Mouse (Mus musculus) limb, embryonic 14.5 days (tissue): ENCODE measurements around the gene Olfr1414. TPM values are rescaled to one million over a fixed set of nuclear protein-coding genes. Genes with fewer than 3 reads are reported as not detected.

Experiments used
- ATAC-seq: fragments of 200-750 bp; cut with Nextera tagmentation; 2 replicates; pipeline ENCODE4 v1.8.0; 2017; ENCODE audit warnings: low read depth, moderate number of reproducible peaks, moderate TSS enrichment; ENCODE audit not compliant: low FRiP score
- DNase-seq: peaks from one replicate; pipeline ENCODE4 v3.0.0-alpha.2; 2015; ENCODE audit warnings: low spot score
- H3K27ac ChIP-seq: fragments of 300-500 bp; sonication (generic); replicated peaks from 2 replicates; pipeline ENCODE4 v1.5.1; 2014; ENCODE audit warnings: low read depth, mild to moderate bottlenecking, low read length, moderate library complexity, mixed read lengths
- H3K27me3 ChIP-seq: fragments of 300-500 bp; sonication (generic); 2 replicates; pipeline ENCODE4 v1.6.1; 2014; ENCODE audit warnings: low read length, mixed read lengths; ENCODE audit not compliant: control insufficient read depth, insufficient read depth
- H3K36me3 ChIP-seq: fragments of 300-500 bp; sonication (generic); 2 replicates; pipeline ENCODE4 v1.6.1; 2014; ENCODE audit warnings: mild to moderate bottlenecking, low read length, moderate library complexity, mixed read lengths; ENCODE audit not compliant: control insufficient read depth, insufficient read depth
- H3K4me1 ChIP-seq: fragments of 300-500 bp; sonication (generic); 2 replicates; pipeline ENCODE4 v1.6.1; 2014; ENCODE audit warnings: antibody characterized with exemption, low read length, mixed read lengths; ENCODE audit not compliant: control insufficient read depth, insufficient read depth
- H3K4me2 ChIP-seq: fragments of 300-500 bp; sonication (generic); replicated peaks from 2 replicates; pipeline ENCODE4 v1.6.1; 2014; ENCODE audit warnings: low read depth, mild to moderate bottlenecking, low read length, moderate library complexity; ENCODE audit not compliant: severe bottlenecking
- H3K4me3 ChIP-seq: fragments of 300-500 bp; sonication (generic); replicated peaks from 2 replicates; pipeline ENCODE4 v1.5.1; 2014; ENCODE audit warnings: low read length
- H3K9ac ChIP-seq: fragments of 300-500 bp; sonication (generic); 2 replicates; pipeline ENCODE4 v1.6.1; 2014; ENCODE audit warnings: mild to moderate bottlenecking, low read depth, low read length, moderate library complexity; ENCODE audit not compliant: severe bottlenecking
- H3K9me3 ChIP-seq: fragments of 300-500 bp; sonication (generic); 2 replicates; pipeline ENCODE4 v1.6.1; 2016; ENCODE audit warnings: low read length; ENCODE audit not compliant: control insufficient read depth
- POLR2A ChIP-seq: fragments of 200-500 bp; IDR thresholded peaks from 2 replicates; pipeline ENCODE4 v1.8.0; 2012; ENCODE audit warnings: inconsistent platforms, mild to moderate bottlenecking, moderate library complexity, borderline replicate concordance; ENCODE audit not compliant: insufficient read depth, insufficient read length; ENCODE audit errors: extremely low read depth
- WGBS: fragments of 180-500 bp; shearing (Covaris S2); extraction: QIAGEN DNeasy Blood & Tissue Kit; methylation state at CpG from one replicate; pipeline ENCODE4 v1.1.7; 2014; 5-methylcytosine and 5-hydroxymethylcytosine counted together
- microRNA-seq: library from miRNA; unstranded; fragments of <30 nt; microRNA quantifications from one replicate; pipeline ENCODE4, GENCODE M21; 2016
- polyA plus RNA-seq, 2 experiments: library from polyadenylated mRNA; depleted of rRNA in 1 of 2; stranded (reverse) in 1 of 2; unstranded in 1 of 2; fragments of >200 nt; fragmentation: Nextera tagmentation in 1 of 2; extraction: Ambion mirVana in 1 of 2; gene quantifications; 2 replicates each; pipeline versions ENCODE4 v1.2.1 to v1.2.3; 2012 to 2014

Gene Olfr1414
- polyA plus RNA-seq, 2 experiments, result not detected

DNA sequence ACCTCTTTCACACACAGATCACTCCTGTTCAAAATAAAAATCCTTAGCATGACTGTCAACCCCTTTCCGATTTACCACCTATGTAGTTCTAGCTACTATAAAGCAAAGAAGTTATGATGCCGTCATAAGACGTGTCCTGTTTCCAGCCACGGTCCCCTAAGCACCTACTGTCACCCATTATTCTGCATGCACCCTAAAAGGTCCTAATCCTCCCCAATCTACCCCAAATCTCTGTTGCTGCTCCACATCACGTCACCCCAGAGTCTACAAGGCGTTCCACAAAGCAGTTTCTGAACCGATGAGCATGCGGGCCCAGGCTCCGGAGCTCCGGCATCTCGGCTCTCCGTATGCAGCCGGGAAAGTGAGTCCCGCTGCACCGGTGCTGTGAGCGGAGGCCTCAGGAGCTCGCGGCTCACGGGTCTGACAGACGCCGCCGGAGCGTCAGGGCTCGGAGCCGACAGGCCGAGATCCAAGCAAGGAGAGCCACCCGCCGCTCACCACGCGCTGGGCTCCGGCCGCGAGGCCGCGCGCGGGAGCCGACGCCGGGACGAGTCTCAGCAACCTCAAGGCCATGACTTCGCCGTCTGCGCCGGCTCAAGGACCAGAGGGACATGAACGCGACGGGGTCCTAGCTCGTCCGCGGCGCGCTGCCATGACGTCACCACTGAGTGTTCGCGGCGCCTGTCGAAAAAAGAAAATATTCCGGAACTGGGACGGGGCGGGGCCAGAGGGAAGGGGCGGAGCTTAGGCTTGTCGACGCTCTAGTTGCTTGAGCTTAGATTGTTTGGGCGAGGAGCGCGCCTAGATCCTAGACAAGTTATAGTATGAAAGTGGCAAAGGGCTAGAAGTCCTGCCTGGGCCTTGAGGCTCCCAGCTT, 45.1 kb downstream of the Olfr1414 start, which contains the start of gene Ndufa10:
Ndufa10 (minus strand) TSS at position 696 of the 877 bp plus-strand sequence.
- peak within 1 kb of the TSS; percentile 93 for H3K4me2 ChIP-seq
- WGBS, result 1% methylated on average over 56 of the region's 67 CpGs
- H3K9me3 ChIP-seq, result no peaks in the 10 kb centered on the region
- TF ChIP-seq POLR2A, result peak; percentile 26; the same call in 1 of the 2 replicates
- H3K27me3 ChIP-seq, result no peaks in the 10 kb centered on the region
- peaks cover 7% of the 10 kb centered on the region for H3K4me1 ChIP-seq
- peak; percentile 93 for ATAC-seq
- peak within 1 kb of the TSS; percentile 74 for H3K27ac ChIP-seq
- peak within 1 kb of the TSS; percentile 96 for H3K9ac ChIP-seq
- peak within 1 kb of the TSS; percentile 72 for H3K4me3 ChIP-seq
- DNase-seq, result peak; percentile 94
- H3K36me3 ChIP-seq, result peaks cover 25% of the 10 kb centered on the region

DNA sequence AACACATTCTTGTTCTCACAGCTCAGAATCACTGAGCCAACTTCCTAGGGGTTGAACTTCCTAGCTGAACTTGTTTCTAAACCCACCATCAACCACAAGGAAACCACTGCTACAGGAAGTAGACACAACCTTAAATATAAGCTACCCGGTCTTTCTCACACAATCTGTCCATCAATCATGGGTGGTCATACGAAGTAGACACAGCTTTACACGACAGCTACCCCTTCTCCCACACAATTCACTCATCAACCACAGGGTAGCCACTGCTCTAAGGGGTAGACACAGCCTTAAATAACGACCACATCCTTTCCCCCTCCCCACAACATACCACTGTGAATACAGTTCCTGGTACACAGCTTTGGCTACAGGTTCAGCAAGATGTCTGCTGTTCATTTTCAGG, 49.6 kb downstream of the Olfr1414 start:
- ATAC-seq (no peak), DNase-seq (no peak)
- Histone ChIP-seq H3K4me1 (peaks cover 4% of the 10 kb centered on the region), H3K4me3 (no peak overlapping the region), H3K27me3 (no peaks in the 10 kb centered on the region), H3K27ac (no peak overlapping the region), H3K9me3 (no peaks in the 10 kb centered on the region), H3K4me2 (no peak overlapping the region), H3K36me3 (peaks cover 70% of the 10 kb centered on the region), H3K9ac (no peak overlapping the region)
- TF ChIP-seq POLR2A, result no peak
- WGBS, result 85% methylated on average over 4 of the region's 4 CpGs

- H3K4me1 ChIP-seq, result no peaks in the 10 kb centered on the region
- no peak for TF ChIP-seq POLR2A
- 93% methylated on average over 6 of the region's 6 CpGs for WGBS
- no peaks in the 10 kb centered on the region for H3K27me3 ChIP-seq
- no peaks in the 10 kb centered on the region for H3K9me3 ChIP-seq
- ATAC-seq (no peak), DNase-seq (no peak)
- peaks cover 88% of the 10 kb centered on the region for H3K36me3 ChIP-seq
- H3K4me3 ChIP-seq, result no peak overlapping the region
- H3K4me2 ChIP-seq, result no peak overlapping the region
- H3K9ac ChIP-seq, result no peak overlapping the region
- H3K27ac ChIP-seq, result no peak overlapping the region
Measured at GRCm38 (mm10) chr1:92458416-92458815, 60.0 kb downstream of the Olfr1414 start.

GRCm38 (mm10) chr1:92457758-92458157, 60.7 kb downstream of the Olfr1414 start:
- no peaks in the 10 kb centered on the region for H3K4me1 ChIP-seq
- DNase-seq, result no peak
- no peak overlapping the region for H3K9ac ChIP-seq
- no peak overlapping the region for H3K4me3 ChIP-seq
- no peak overlapping the region for H3K27ac ChIP-seq
- no peak for TF ChIP-seq POLR2A
- peaks cover 89% of the 10 kb centered on the region for H3K36me3 ChIP-seq
- H3K27me3 ChIP-seq, result no peaks in the 10 kb centered on the region
- no peaks in the 10 kb centered on the region for H3K9me3 ChIP-seq
- no peak overlapping the region for H3K4me2 ChIP-seq
- ATAC-seq, result no peak

Small RNA genes lying within 50 kb of the gene (microRNA-seq; reads per million reads assigned to microRNA genes)
- 1.4 reads per million for gene Mir6900

Other genes with a start within 250 kb of the Olfr1414 start
- gene Ndufa10, start 44.8 kb downstream of the Olfr1414 start, polyA plus RNA-seq (2012; rRNA removed), result 99.4 and 110 TPM in 2 replicates
- gene Ndufa10, start 44.8 kb downstream of the Olfr1414 start, polyA plus RNA-seq (2014; fragmentation: Nextera tagmentation; extraction: Ambion mirVana), result 270 and 271 TPM in 2 replicates
- not detected in 2 replicates for gene Olfr1416, start 33.5 kb downstream of the Olfr1414 start, polyA plus RNA-seq (2012; rRNA removed)
- gene Olfr1416, start 33.5 kb downstream of the Olfr1414 start, polyA plus RNA-seq (2014; fragmentation: Nextera tagmentation; extraction: Ambion mirVana), result not detected in 2 replicates
- gene Olfr1415, start 22.6 kb downstream of the Olfr1414 start, polyA plus RNA-seq (2012; rRNA removed), result not detected in 2 replicates
- gene Olfr1415, start 22.6 kb downstream of the Olfr1414 start, polyA plus RNA-seq (2014; fragmentation: Nextera tagmentation; extraction: Ambion mirVana), result not detected in 2 replicates
- gene Olfr1413, start 52.7 kb upstream of the Olfr1414 start, polyA plus RNA-seq (2012; rRNA removed), result not detected in 2 replicates
- gene Olfr1413, start 52.7 kb upstream of the Olfr1414 start, polyA plus RNA-seq (2014; fragmentation: Nextera tagmentation; extraction: Ambion mirVana), result not detected in 2 replicates
- gene Olfr1412, start 67.1 kb upstream of the Olfr1414 start, polyA plus RNA-seq (2012; rRNA removed), result not detected in 2 replicates
- gene Olfr1412, start 67.1 kb upstream of the Olfr1414 start, polyA plus RNA-seq (2014; fragmentation: Nextera tagmentation; extraction: Ambion mirVana), result not detected in 2 replicates
- gene Olfr1411, start 75.8 kb upstream of the Olfr1414 start, polyA plus RNA-seq (2012; rRNA removed), result not detected in 2 replicates
- not detected in 2 replicates for gene Olfr1411, start 75.8 kb upstream of the Olfr1414 start, polyA plus RNA-seq (2014; fragmentation: Nextera tagmentation; extraction: Ambion mirVana)
- not detected in 2 replicates for gene Olfr1410, start 87.1 kb upstream of the Olfr1414 start, polyA plus RNA-seq (2012; rRNA removed)
- gene Olfr1410, start 87.1 kb upstream of the Olfr1414 start, polyA plus RNA-seq (2014; fragmentation: Nextera tagmentation; extraction: Ambion mirVana), result not detected in 2 replicates
- not detected in 2 replicates for gene Olfr12, start 99.1 kb upstream of the Olfr1414 start, polyA plus RNA-seq (2012; rRNA removed)
- not detected in 2 replicates for gene Olfr12, start 99.1 kb upstream of the Olfr1414 start, polyA plus RNA-seq (2014; fragmentation: Nextera tagmentation; extraction: Ambion mirVana)
- gene Cops9, start 123.3 kb upstream of the Olfr1414 start, polyA plus RNA-seq (2012; rRNA removed), result 204 and 208 TPM in 2 replicates
- gene Cops9, start 123.3 kb upstream of the Olfr1414 start, polyA plus RNA-seq (2014; fragmentation: Nextera tagmentation; extraction: Ambion mirVana), result 403 and 441 TPM in 2 replicates
- gene Otos, start 130.2 kb upstream of the Olfr1414 start, polyA plus RNA-seq (2012; rRNA removed), result 0.19 TPM in 1 of 2 replicates, not detected in the other
- gene Otos, start 130.2 kb upstream of the Olfr1414 start, polyA plus RNA-seq (2014; fragmentation: Nextera tagmentation; extraction: Ambion mirVana), result not detected in 2 replicates